Comparison of ENCODE assay signal across 23 mouse cellular contexts in genomic region chr11:86353586-86353985, GRCm38 (mm10). TPM values are rescaled to one million over a fixed set of nuclear protein-coding genes. Genes with fewer than 3 reads are reported as not detected.
DNase-seq lines count a peak whose midpoint lies in the region; ATAC-seq and TF ChIP-seq lines count a peak whose summit lies in the region.
"Had no signal": no experiment of that assay in that cellular context is flagged by ENCODE, and none has a peak within 500 bp of the region (broad histone marks: within the 10 kb centered on the region; RNA-seq: fewer than 3 reads in every experiment).

No protein-coding gene starts in this region.

- H3K79me2 ChIP-seq in liver, adult 2 months (ENCODE audit: control insufficient read depth, insufficient read depth, low read length): peaks cover 25% of the 10 kb centered on the region

- no peak for TF ChIP-seq CTCF in intestine, postnatal 0 days (IDR thresholded peaks at IDR 0.05; ENCODE audit: low read depth)
- no peak for TF ChIP-seq CTCF in liver, adult 2 months (IDR thresholded peaks at IDR 0.05; ENCODE audit: low read depth, low read length)

- H3K4me1 ChIP-seq in intestine, postnatal 0 days (replicated peaks; ENCODE audit: control insufficient read depth, insufficient read depth, low read length): 0 out of 2 replicates have a peak, but pooled peaks cover 9% of the 10 kb centered on the region
- H3K4me1 ChIP-seq in intestine, embryonic 15.5 days (replicated peaks): peaks cover 8% of the 10 kb centered on the region; the same call in 1 of the 2 replicates
- H3K4me1 ChIP-seq in liver, adult 2 months (ENCODE audit: control insufficient read depth, insufficient read depth, low read length): peaks cover 39% of the 10 kb centered on the region
- H3K4me1 ChIP-seq in liver, embryonic 12.5 days: peaks cover 46% of the 10 kb centered on the region
- peaks cover 59% of the 10 kb centered on the region for H3K4me1 ChIP-seq in neural tube, embryonic 13.5 days (replicated peaks)

- H3K9me3 ChIP-seq in intestine, postnatal 0 days (ENCODE audit: control insufficient read depth): no peaks in the 10 kb centered on the region
- no peaks in the 10 kb centered on the region for H3K9me3 ChIP-seq in intestine, embryonic 15.5 days
- no peaks in the 10 kb centered on the region for H3K9me3 ChIP-seq in liver, embryonic 12.5 days (replicated peaks)
- H3K9me3 ChIP-seq in neural tube, embryonic 13.5 days: no peaks in the 10 kb centered on the region
- H3K9me3 ChIP-seq: embryonic facial prominence, embryonic 15.5 days; forebrain, embryonic 10.5 days; forebrain, embryonic 15.5 days; G1E; heart, embryonic 10.5 days; heart, embryonic 15.5 days; hindbrain, embryonic 13.5 days had no signal

- H3K27me3 ChIP-seq in intestine, postnatal 0 days (replicated peaks; ENCODE audit: control insufficient read depth, insufficient read depth, low read length): no peaks in the 10 kb centered on the region
- H3K27me3 ChIP-seq in intestine, embryonic 15.5 days (replicated peaks): no peaks in the 10 kb centered on the region
- no peaks in the 10 kb centered on the region for H3K27me3 ChIP-seq in liver, adult 2 months (ENCODE audit: control insufficient read depth, insufficient read depth, low read length)
- H3K27me3 ChIP-seq in liver, embryonic 12.5 days (replicated peaks): no peaks in the 10 kb centered on the region
- H3K27me3 ChIP-seq in neural tube, embryonic 13.5 days: no peaks in the 10 kb centered on the region
- H3K27me3 ChIP-seq: embryonic facial prominence, embryonic 15.5 days; forebrain, embryonic 15.5 days; heart, embryonic 15.5 days; hindbrain, embryonic 13.5 days had no signal

- WGBS in intestine, postnatal 0 days: 40% methylated on average over 3 of the region's 3 CpGs
- 57% methylated on average over 3 of the region's 3 CpGs for WGBS in intestine, embryonic 15.5 days
- WGBS in liver, adult 2 months: 28% methylated on average over 3 of the region's 3 CpGs
- WGBS in liver, embryonic 12.5 days (ENCODE audit: insufficient replicate concordance): 76% methylated on average over 3 of the region's 3 CpGs
- WGBS in neural tube, embryonic 13.5 days: 78% methylated on average over 3 of the region's 3 CpGs

- H3K4me3 ChIP-seq in intestine, postnatal 0 days (ENCODE audit: low read depth, low read length): no peak overlapping the region
- H3K4me3 ChIP-seq in intestine, embryonic 15.5 days (replicated peaks): no peak overlapping the region
- H3K4me3 ChIP-seq in liver, adult 2 months (ENCODE audit: insufficient read depth, low read depth, low read length): no peak overlapping the region
- no peak overlapping the region for H3K4me3 ChIP-seq in liver, embryonic 12.5 days
- H3K4me3 ChIP-seq in neural tube, embryonic 13.5 days: no peak overlapping the region
- H3K4me3 ChIP-seq: embryonic facial prominence, embryonic 15.5 days; erythroblast, embryonic 14.5 days; forebrain, embryonic 10.5 days; forebrain, embryonic 15.5 days; heart, embryonic 10.5 days; heart, embryonic 15.5 days; hindbrain, embryonic 13.5 days had no signal

- peak overlapping the region; percentile 41; the same call in 1 of the 2 replicates for H3K27ac ChIP-seq in intestine, postnatal 0 days (ENCODE audit: low read depth, low read length)
- H3K27ac ChIP-seq in intestine, embryonic 15.5 days: no peak overlapping the region
- H3K27ac ChIP-seq in liver, adult 2 months (replicated peaks; ENCODE audit: insufficient read depth, low read depth, low read length): no peak overlapping the region
- no peak overlapping the region for H3K27ac ChIP-seq in liver, embryonic 12.5 days
- no peak overlapping the region for H3K27ac ChIP-seq in neural tube, embryonic 13.5 days (replicated peaks)
- H3K27ac ChIP-seq: embryonic facial prominence, embryonic 15.5 days; forebrain, embryonic 10.5 days; forebrain, embryonic 15.5 days; heart, embryonic 10.5 days; heart, embryonic 15.5 days; hindbrain, embryonic 13.5 days; hindbrain, postnatal 0 days had no signal

- peak; percentile 80 for DNase-seq in liver, adult 2 months (ENCODE audit: extremely low read depth, low read depth, low spot score)
- no peak for DNase-seq in neural tube, embryonic 10.5 days (ENCODE audit: extremely low spot score, low spot score)
- DNase-seq in embryo, embryonic 9.5 days (ENCODE audit: extremely low spot score): no peak
- DNase-seq: adrenal gland, adult 8-10 months; adrenal gland, postnatal 36 days; cerebellum, adult 2 months; cerebellum, postnatal 10 days; gastrocnemius, postnatal 36 days; heart, adult 18-20 months; heart, postnatal 14 days had no signal

- H3K4me2 ChIP-seq in intestine, postnatal 0 days (replicated peaks; ENCODE audit: low read depth): no peak overlapping the region; the same call in 1 of the 2 replicates
- H3K4me2 ChIP-seq in intestine, embryonic 15.5 days (replicated peaks): no peak overlapping the region
- H3K4me2 ChIP-seq in liver, embryonic 12.5 days: no peak overlapping the region
- H3K4me2 ChIP-seq in neural tube, embryonic 13.5 days: peak overlapping the region; percentile 18; the same call in 1 of the 2 replicates
- H3K4me2 ChIP-seq: embryonic facial prominence, embryonic 15.5 days; forebrain, embryonic 15.5 days; heart, embryonic 15.5 days had no signal

- ATAC-seq in intestine, postnatal 0 days: no peak
- no peak for ATAC-seq in intestine, embryonic 15.5 days
- no peak for ATAC-seq in liver, embryonic 12.5 days
- ATAC-seq in neural tube, embryonic 13.5 days (ENCODE audit: low read depth): no peak
- ATAC-seq: forebrain, embryonic 15.5 days; hindbrain, postnatal 0 days had no signal

- 0 out of 2 replicates have a peak, but pooled peaks cover 3% of the 10 kb centered on the region for H3K36me3 ChIP-seq in intestine, postnatal 0 days (ENCODE audit: control insufficient read depth, insufficient read depth)
- H3K36me3 ChIP-seq in intestine, embryonic 15.5 days: no peaks in the 10 kb centered on the region
- H3K36me3 ChIP-seq in liver, adult 2 months (ENCODE audit: control insufficient read depth, insufficient read depth, low read length): peaks cover 2% of the 10 kb centered on the region
- peaks cover 30% of the 10 kb centered on the region for H3K36me3 ChIP-seq in liver, embryonic 12.5 days
- 0 out of 2 replicates have a peak, but pooled peaks cover 10% of the 10 kb centered on the region for H3K36me3 ChIP-seq in neural tube, embryonic 13.5 days
- H3K36me3 ChIP-seq: forebrain, embryonic 15.5 days had no signal

- no peak for TF ChIP-seq POLR2A in liver, adult 2 months (IDR thresholded peaks at IDR 0.05; ENCODE audit: extremely low read depth, insufficient read depth, low read length)

- no peak overlapping the region for H3K9ac ChIP-seq in intestine, postnatal 0 days (ENCODE audit: low read depth, low read length)
- no peak overlapping the region for H3K9ac ChIP-seq in intestine, embryonic 15.5 days
- H3K9ac ChIP-seq in liver, adult 2 months (ENCODE audit: low read depth, low read length): no peak overlapping the region
- no peak overlapping the region for H3K9ac ChIP-seq in liver, embryonic 12.5 days
- H3K9ac ChIP-seq in neural tube, embryonic 13.5 days: no peak overlapping the region
- H3K9ac ChIP-seq: embryonic facial prominence, embryonic 15.5 days; forebrain, embryonic 15.5 days; heart, embryonic 15.5 days; hindbrain, embryonic 13.5 days had no signal

RNA-seq across cellular contexts. Expression of gene Med13, which starts 3.8 kb away (rescaled TPM):
- 6.1 and 6.4 TPM in 2 replicates for polyA plus RNA-seq in intestine, postnatal 0 days (2015; fragmentation: Nextera tagmentation; extraction: Ambion mirVana)
- polyA plus RNA-seq in intestine, embryonic 15.5 days (2015; fragmentation: Nextera tagmentation; extraction: Ambion mirVana): 7.0 and 9.0 TPM in 2 replicates
- 27.8 and 36.4 TPM in 2 replicates for total RNA-seq in liver, adult 2 months (2014; rRNA removed)
- 7.6 and 9.1 TPM in 2 replicates for polyA plus RNA-seq in liver, adult 2 months (2012; rRNA removed)
- polyA plus RNA-seq in liver, embryonic 12.5 days (2016; fragmentation: Nextera tagmentation; extraction: Ambion mirVana): 4.4 and 4.5 TPM in 2 replicates
- 8.2 and 8.9 TPM in 2 replicates for polyA plus RNA-seq in neural tube, embryonic 13.5 days (2015; fragmentation: Nextera tagmentation; extraction: Ambion mirVana)
